Mouse (Mus musculus) G1E (cell line): ENCODE data around the gene Rplp2. TPM values are rescaled to one million over a fixed set of nuclear protein-coding genes. Genes with fewer than 3 reads are reported as not detected.

Experiments
- ATAC-seq: 2 replicates; pipeline ENCODE4 v1.8.0; 2016; ENCODE audit warnings: mild to moderate bottlenecking; ENCODE audit not compliant: insufficient number of reproducible peaks, poor library complexity, low FRiP score, severe bottlenecking; ENCODE audit errors: extremely low read depth
- DNase-seq: peaks from one replicate; pipeline ENCODE4 v3.0.0; 2012; ENCODE audit warnings: low spot score
- H3K27me3 ChIP-seq: 2 replicates; pipeline ENCODE4 v1.6.1; 2012; ENCODE audit warnings: mild to moderate bottlenecking, low read length, inconsistent platforms; ENCODE audit not compliant: insufficient read depth
- H3K36me3 ChIP-seq: replicated peaks from 2 replicates; pipeline ENCODE3; 2012; ENCODE audit warnings: mild to moderate bottlenecking, inconsistent platforms
- H3K4me1 ChIP-seq: 2 replicates; pipeline ENCODE4 v1.6.1; 2012; ENCODE audit warnings: low read depth, low read length, inconsistent platforms, mixed read lengths; ENCODE audit not compliant: insufficient read depth
- H3K4me3 ChIP-seq: 2 replicates; pipeline ENCODE4 v1.5.1; 2012; ENCODE audit warnings: low read depth, mild to moderate bottlenecking, inconsistent platforms, low read length, moderate library complexity, mixed read lengths
- H3K9me3 ChIP-seq: replicated peaks from 2 replicates; pipeline ENCODE4 v1.6.1; 2012; ENCODE audit warnings: inconsistent platforms
- CTCF ChIP-seq: IDR thresholded peaks from 2 replicates; pipeline ENCODE4 v1.5.1; 2012; ENCODE audit warnings: low read depth, low read length, inconsistent platforms, mixed read lengths
- GATA1 ChIP-seq: IDR thresholded peaks from 2 replicates; pipeline ENCODE4 v1.6.1; 2012; ENCODE audit warnings: borderline replicate concordance, low read length, inconsistent platforms, mixed read lengths
- GATA2 ChIP-seq: IDR thresholded peaks from 2 replicates; pipeline ENCODE4 v1.6.1; 2012; ENCODE audit warnings: low read depth, low read length, inconsistent platforms, borderline replicate concordance
- POLR2AphosphoS5 ChIP-seq: IDR thresholded peaks from 2 replicates; pipeline ENCODE4 v1.6.1; 2012; ENCODE audit warnings: low read depth, low read length, inconsistent platforms; ENCODE audit not compliant: insufficient replicate concordance
- TAL1 ChIP-seq: conservative IDR thresholded peaks from 2 replicates; pipeline ENCODE4 v1.6.1; 2012; ENCODE audit warnings: low read depth, low read length, inconsistent platforms, mixed read lengths
- polyA plus RNA-seq: library from polyadenylated mRNA; stranded (reverse); fragments of >175 nt; gene quantifications from 2 replicates; pipeline ENCODE4 v1.2.3, GENCODE M21; 2012
- total RNA-seq, 2 experiments: library from RNA; stranded (forward) in 1 of 2; stranded (reverse) in 1 of 2; fragments of 200-1000 nt in 1 of 2; fragments of >200 nt in 1 of 2; fragmentation: Nextera tagmentation in 1 of 2; gene quantifications; 2 replicates each; pipeline ENCODE4 v1.2.3; 2014 to 2017

Gene Rplp2
- total and polyA plus RNA-seq, 3 experiments = 939 to 6,746 (median 1,867) TPM

- Histone ChIP-seq H3K27me3 (peaks cover 33% of the 10 kb centered on the region), H3K4me1 (peaks cover 81% of the 10 kb centered on the region), H3K36me3 (peaks cover 37% of the 10 kb centered on the region), H3K4me3 (peak within 1 kb of the TSS; percentile 78), H3K9me3 (no peaks in the 10 kb centered on the region)
- ATAC-seq (peak; percentile 50), DNase-seq (peak; percentile 91)
- TF ChIP-seq POLR2AphosphoS5 (no peak), GATA2 (no peak), CTCF (no peak), TAL1 (no peak), GATA1 (no peak)
Observed at GRCm38 (mm10) chr7:141467230-141468030, 20.3 kb downstream of the Rplp2 start, which contains the start of gene Cd151. Gene Cd151, plus strand, starts transcription at chr7:141467392.

GRCm38 (mm10) chr7:141468164-141468521 is 21.0 kb downstream of the Rplp2 start:
- ATAC-seq (no peak), DNase-seq (no peak)
- peaks cover 85% of the 10 kb centered on the region for H3K4me1 ChIP-seq

GRCm38 (mm10) chr7:141468522-141469211 is 21.5 kb downstream of the Rplp2 start:
- ATAC-seq (peak; percentile 89), DNase-seq (peak; percentile 94)
- peaks cover 21% of the 10 kb centered on the region for H3K27me3 ChIP-seq
- H3K4me3 ChIP-seq = peak overlapping the region; percentile 78
- H3K4me1 ChIP-seq = peaks cover 88% of the 10 kb centered on the region
- no peaks in the 10 kb centered on the region for H3K9me3 ChIP-seq
- peak; percentile 9; the same call in 1 of the 2 replicates for TF ChIP-seq POLR2AphosphoS5
- no peak for TF ChIP-seq CTCF
- TF ChIP-seq GATA1 = no peak
- peaks cover 49% of the 10 kb centered on the region for H3K36me3 ChIP-seq

More at GRCm38 (mm10) chr7:141468164-141468521, 21.0 kb downstream of the Rplp2 start:
- Histone ChIP-seq H3K4me3 (peak overlapping the region; percentile 78), H3K36me3 (peaks cover 44% of the 10 kb centered on the region), H3K27me3 (peaks cover 26% of the 10 kb centered on the region), H3K9me3 (no peaks in the 10 kb centered on the region)
- TF ChIP-seq GATA2 (no peak), POLR2AphosphoS5 (peak; percentile 21; the same call in 1 of the 2 replicates), GATA1 (no peak), TAL1 (no peak), CTCF (no peak)

GRCm38 (mm10) chr7:141469352-141469751 is 22.2 kb downstream of the Rplp2 start:
- ATAC-seq (no peak), DNase-seq (no peak)
- Histone ChIP-seq H3K36me3 (peaks cover 49% of the 10 kb centered on the region), H3K27me3 (peaks cover 14% of the 10 kb centered on the region), H3K9me3 (no peaks in the 10 kb centered on the region), H3K4me3 (peak overlapping the region; percentile 78), H3K4me1 (peaks cover 89% of the 10 kb centered on the region)
- TF ChIP-seq CTCF (no peak), GATA1 (no peak), POLR2AphosphoS5 (no peak), GATA2 (no peak), TAL1 (no peak)

- peak overlapping the region; percentile 78; the same call in 1 of the 2 replicates for H3K4me3 ChIP-seq
- H3K36me3 ChIP-seq = peaks cover 49% of the 10 kb centered on the region
- TF ChIP-seq GATA2 = no peak
- TF ChIP-seq CTCF = no peak
- no peak for TF ChIP-seq GATA1
- no peak for TF ChIP-seq POLR2AphosphoS5
- no peak for TF ChIP-seq TAL1
- H3K27me3 ChIP-seq = peaks cover 7% of the 10 kb centered on the region; the same call in 1 of the 2 replicates
- DNase-seq (no peak), ATAC-seq (no peak)
- no peaks in the 10 kb centered on the region for H3K9me3 ChIP-seq
- H3K4me1 ChIP-seq = peaks cover 83% of the 10 kb centered on the region
Observed at GRCm38 (mm10) chr7:141469901-141470636, 22.9 kb downstream of the Rplp2 start.

- Histone ChIP-seq H3K27me3 (peaks cover 3% of the 10 kb centered on the region; the same call in 1 of the 2 replicates), H3K4me1 (peaks cover 81% of the 10 kb centered on the region), H3K4me3 (peak overlapping the region; percentile 24; the same call in 1 of the 2 replicates), H3K9me3 (no peaks in the 10 kb centered on the region), H3K36me3 (peaks cover 49% of the 10 kb centered on the region)
- no peak for ATAC-seq
- DNase-seq = no peak
- no peak for TF ChIP-seq POLR2AphosphoS5
- TF ChIP-seq GATA1 = no peak
- no peak for TF ChIP-seq CTCF
- TF ChIP-seq TAL1 = no peak
- no peak for TF ChIP-seq GATA2
Observed at GRCm38 (mm10) chr7:141470637-141470944, 23.4 kb downstream of the Rplp2 start.
